Comparison of ENCODE assay signal across 9 mouse cellular contexts in genomic region chr4:134243516-134244250, GRCm38 (mm10). TPM values are rescaled to one million over a fixed set of nuclear protein-coding genes. Genes with fewer than 3 reads are reported as not detected.
A peak's percentile ranks its signal among the peaks of the same experiment; 100 is the strongest.
DNase-seq lines count a peak whose midpoint lies in the region; ATAC-seq and TF ChIP-seq lines count a peak whose summit lies in the region.
"Had no signal": no experiment of that assay in that cellular context is flagged by ENCODE, and none has a peak within 500 bp of the region (broad histone marks: within the 10 kb centered on the region; RNA-seq: fewer than 3 reads in every experiment).

E130218I03Rik (plus strand) TSS chr4:134243662.

- H3K4me3 ChIP-seq in lung, postnatal 0 days (ENCODE audit: low read depth, low read length): no peak within 1 kb of the TSS
- H3K4me3 ChIP-seq in forebrain, embryonic 12.5 days (replicated peaks): peak within 1 kb of the TSS; percentile 70
- peak within 1 kb of the TSS; percentile 87 for H3K4me3 ChIP-seq in liver, embryonic 12.5 days
- peak within 1 kb of the TSS; percentile 53 for H3K4me3 ChIP-seq in stomach, embryonic 14.5 days (ENCODE audit: low read depth, low read length)

- H3K27me3 ChIP-seq in lung, postnatal 0 days (replicated peaks; ENCODE audit: insufficient read depth, low read length): no peaks in the 10 kb centered on the region
- peaks cover 30% of the 10 kb centered on the region for H3K27me3 ChIP-seq in forebrain, embryonic 12.5 days
- H3K27me3 ChIP-seq in liver, embryonic 12.5 days (replicated peaks): peaks cover 37% of the 10 kb centered on the region
- 0 out of 2 replicates have a peak, but pooled peaks cover 3% of the 10 kb centered on the region for H3K27me3 ChIP-seq in stomach, embryonic 14.5 days (ENCODE audit: control insufficient read depth, insufficient read depth, low read length)

- WGBS in lung, postnatal 0 days: 94% methylated on average over 17 of the region's 17 CpGs
- WGBS in forebrain, embryonic 12.5 days: 93% methylated on average over 17 of the region's 17 CpGs
- 82% methylated on average over 17 of the region's 17 CpGs for WGBS in liver, embryonic 12.5 days (ENCODE audit: insufficient replicate concordance)
- WGBS in stomach, embryonic 14.5 days: 93% methylated on average over 17 of the region's 17 CpGs

- H3K36me3 ChIP-seq in lung, postnatal 0 days (ENCODE audit: insufficient read depth, low read length): no peaks in the 10 kb centered on the region
- H3K36me3 ChIP-seq in forebrain, embryonic 12.5 days (replicated peaks): peaks cover 6% of the 10 kb centered on the region; the same call in 1 of the 2 replicates
- peaks cover 11% of the 10 kb centered on the region; the same call in 1 of the 2 replicates for H3K36me3 ChIP-seq in liver, embryonic 12.5 days
- H3K36me3 ChIP-seq in stomach, embryonic 14.5 days (ENCODE audit: control insufficient read depth, insufficient read depth, low read length): no peaks in the 10 kb centered on the region

- no peaks in the 10 kb centered on the region for H3K9me3 ChIP-seq in lung, postnatal 0 days (ENCODE audit: low read length)
- no peaks in the 10 kb centered on the region for H3K9me3 ChIP-seq in forebrain, embryonic 12.5 days
- H3K9me3 ChIP-seq in liver, embryonic 12.5 days (replicated peaks): no peaks in the 10 kb centered on the region
- no peaks in the 10 kb centered on the region for H3K9me3 ChIP-seq in stomach, embryonic 14.5 days (ENCODE audit: control insufficient read depth, low read depth, low read length)

- no peak within 1 kb of the TSS for H3K27ac ChIP-seq in lung, postnatal 0 days (ENCODE audit: low read length)
- H3K27ac ChIP-seq in forebrain, embryonic 12.5 days: no peak within 1 kb of the TSS
- peak within 1 kb of the TSS; percentile 11; the same call in 1 of the 2 replicates for H3K27ac ChIP-seq in liver, embryonic 12.5 days
- H3K27ac ChIP-seq in stomach, embryonic 14.5 days (ENCODE audit: low read length): no peak within 1 kb of the TSS

- no peak for ATAC-seq in lung, postnatal 0 days
- ATAC-seq in forebrain, embryonic 12.5 days (ENCODE audit: low FRiP score): no peak
- no peak for ATAC-seq in liver, embryonic 12.5 days
- ATAC-seq in stomach, embryonic 14.5 days (ENCODE audit: insufficient number of reproducible peaks, insufficient read depth, low FRiP score, low read depth): no peak

- peaks cover 8% of the 10 kb centered on the region for H3K4me1 ChIP-seq in lung, postnatal 0 days (ENCODE audit: insufficient read depth, low read depth, low read length)
- peaks cover 24% of the 10 kb centered on the region for H3K4me1 ChIP-seq in forebrain, embryonic 12.5 days
- peaks cover 25% of the 10 kb centered on the region for H3K4me1 ChIP-seq in liver, embryonic 12.5 days
- peaks cover 9% of the 10 kb centered on the region for H3K4me1 ChIP-seq in stomach, embryonic 14.5 days (ENCODE audit: control insufficient read depth, insufficient read depth, low read length)

- TF ChIP-seq EP300 in lung, postnatal 0 days (IDR thresholded peaks at IDR 0.05): no peak

- peak within 1 kb of the TSS; percentile 96 for H3K4me2 ChIP-seq in lung, postnatal 0 days (replicated peaks; ENCODE audit: low read depth, low read length)
- peak within 1 kb of the TSS; percentile 93 for H3K4me2 ChIP-seq in forebrain, embryonic 12.5 days
- H3K4me2 ChIP-seq in liver, embryonic 12.5 days: peak within 1 kb of the TSS; percentile 97
- peak within 1 kb of the TSS; percentile 87 for H3K4me2 ChIP-seq in stomach, embryonic 14.5 days (replicated peaks; ENCODE audit: low read depth, low read length)

- no peak for DNase-seq in lung, postnatal 0 days (ENCODE audit: low spot score)
- no peak for DNase-seq in lung, postnatal 25 days (ENCODE audit: low spot score)
- DNase-seq in right cerebral cortex, adult 2 months (ENCODE audit: low spot score in 2 of 2): no peak
- DNase-seq in adrenal gland, postnatal 36 days: no peak
- no peak for DNase-seq in ovary, postnatal 14 days (ENCODE audit: low spot score)
- DNase-seq: kidney, adult 2 months had no signal

- H3K9ac ChIP-seq in lung, postnatal 0 days (replicated peaks; ENCODE audit: low read depth): no peak within 1 kb of the TSS
- H3K9ac ChIP-seq in forebrain, embryonic 12.5 days: peak within 1 kb of the TSS; percentile 76; the same call in 1 of the 2 replicates
- H3K9ac ChIP-seq in liver, embryonic 12.5 days: peak within 1 kb of the TSS; percentile 81
- H3K9ac ChIP-seq in stomach, embryonic 14.5 days (replicated peaks; ENCODE audit: low read depth, low read length): 0 out of 2 replicates have a peak within 1 kb of the TSS, but pooled peaks have one; percentile 77

- no peak for TF ChIP-seq CTCF in lung, postnatal 0 days (IDR thresholded peaks at IDR 0.05)

RNA-seq across cellular contexts. Expression of gene E130218I03Rik, which starts in this region (rescaled TPM):
- 0.31 TPM in 1 of 2 replicates, not detected in the other for polyA plus RNA-seq in lung, postnatal 0 days (2015; fragmentation: Nextera tagmentation; extraction: Ambion mirVana)
- polyA plus RNA-seq in forebrain, embryonic 12.5 days (2016; fragmentation: Nextera tagmentation; extraction: Ambion mirVana): 0.52 and 0.74 TPM in 2 replicates
- 0.30 and 0.48 TPM in 2 replicates for polyA plus RNA-seq in liver, embryonic 12.5 days (2016; fragmentation: Nextera tagmentation; extraction: Ambion mirVana)
- 0.36 and 0.41 TPM in 2 replicates for polyA plus RNA-seq in stomach, embryonic 14.5 days (2014; fragmentation: Nextera tagmentation; extraction: Ambion mirVana)
- not detected for total RNA-seq in adrenal gland, postnatal 36 days (2021)
- polyA plus RNA-seq: kidney, adult 2 months had no signal
